Mouse (Mus musculus) neural tube, embryonic 11.5 days (tissue): ENCODE data around the gene Ghrhr. TPM values are rescaled to one million over a fixed set of nuclear protein-coding genes. Genes with fewer than 3 reads are reported as not detected.

Experiments
- ATAC-seq: fragments of 200-750 bp; cut with Nextera tagmentation; 2 replicates; pipeline ENCODE4 v1.8.0; 2017; ENCODE audit warnings: moderate number of reproducible peaks, mild to moderate bottlenecking, moderate TSS enrichment, moderate library complexity; ENCODE audit not compliant: insufficient read depth, low FRiP score, low TSS enrichment
- DNase-seq: peaks from one replicate; pipeline ENCODE4 v3.0.0-alpha.2; 2015; ENCODE audit warnings: low spot score
- H3K27ac ChIP-seq: fragments of 300-500 bp; sonication (generic); 2 replicates; pipeline ENCODE4 v1.5.1; 2014; ENCODE audit warnings: low read depth, mild to moderate bottlenecking, low read length
- H3K27me3 ChIP-seq: fragments of 300-500 bp; sonication (generic); 2 replicates; pipeline ENCODE4 v1.6.1; 2014; ENCODE audit warnings: mild to moderate bottlenecking, low read length, mixed read lengths; ENCODE audit not compliant: control insufficient read depth, insufficient read depth
- H3K36me3 ChIP-seq: fragments of 300-500 bp; sonication (generic); 2 replicates; pipeline ENCODE4 v1.6.1; 2014; ENCODE audit warnings: mild to moderate bottlenecking, low read length, moderate library complexity, mixed read lengths; ENCODE audit not compliant: control insufficient read depth, insufficient read depth
- H3K4me1 ChIP-seq: fragments of 300-500 bp; sonication (generic); 2 replicates; pipeline ENCODE4 v1.6.1; 2014; ENCODE audit warnings: low read length, mixed read lengths; ENCODE audit not compliant: control insufficient read depth, insufficient read depth
- H3K4me2 ChIP-seq: fragments of 300-500 bp; sonication (generic); 2 replicates; pipeline ENCODE4 v1.6.1; 2014; ENCODE audit warnings: low read depth, mild to moderate bottlenecking, moderate library complexity
- H3K4me3 ChIP-seq: fragments of 300-500 bp; sonication (generic); 2 replicates; pipeline ENCODE4 v1.5.1; 2014; ENCODE audit warnings: low read depth, low read length
- H3K9ac ChIP-seq: fragments of 300-500 bp; sonication (generic); 2 replicates; pipeline ENCODE4 v1.6.1; 2014; ENCODE audit warnings: mild to moderate bottlenecking, low read length
- H3K9me3 ChIP-seq: fragments of 300-500 bp; sonication (generic); 2 replicates; pipeline ENCODE4 v1.6.1; 2016; ENCODE audit warnings: low read length; ENCODE audit not compliant: control insufficient read depth
- WGBS: fragments of 180-500 bp; shearing (Covaris S2); extraction: QIAGEN DNeasy Blood & Tissue Kit; methylation state at CpG from one replicate; pipeline ENCODE4 v1.1.7; 2014; 5-methylcytosine and 5-hydroxymethylcytosine counted together
- polyA plus RNA-seq: library from polyadenylated mRNA; unstranded; fragments of >200 nt; fragmentation: Nextera tagmentation; extraction: Ambion mirVana; gene quantifications from 2 replicates; pipeline ENCODE4 v1.2.1, GENCODE M21; 2014

Gene Ghrhr
- polyA plus RNA-seq, 1 experiment from 2014 or later = not detected

DNA sequence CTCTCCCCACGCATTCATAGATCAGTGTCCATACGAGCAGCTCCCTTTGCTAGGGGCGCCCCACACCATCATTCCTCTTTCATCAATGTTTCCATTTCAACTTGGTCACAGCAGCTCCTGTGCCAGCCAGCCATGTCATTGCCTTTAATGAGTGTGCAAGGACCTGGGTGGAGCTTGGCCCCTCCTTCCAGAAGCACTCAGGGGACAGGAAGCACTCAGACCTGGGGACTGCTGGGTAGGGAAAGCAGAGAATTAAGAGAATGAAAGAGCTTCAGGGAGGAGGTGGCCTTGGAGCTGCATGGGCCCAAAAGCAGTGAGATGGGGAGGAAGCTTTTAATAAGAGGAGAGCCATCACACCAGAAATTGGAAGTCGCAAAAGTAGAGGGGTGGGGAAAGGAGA lies 5.9 kb downstream of the Ghrhr start:
- H3K9me3 ChIP-seq = no peaks in the 10 kb centered on the region
- no peaks in the 10 kb centered on the region for H3K27me3 ChIP-seq
- 88% methylated on average over 4 of the region's 4 CpGs for WGBS
- no peak overlapping the region for H3K4me2 ChIP-seq
- no peaks in the 10 kb centered on the region for H3K4me1 ChIP-seq
- ATAC-seq = no peak
- no peaks in the 10 kb centered on the region for H3K36me3 ChIP-seq
- no peak overlapping the region for H3K9ac ChIP-seq
- no peak overlapping the region for H3K4me3 ChIP-seq
- no peak for DNase-seq
- no peak overlapping the region for H3K27ac ChIP-seq

- no peak overlapping the region for H3K9ac ChIP-seq
- H3K27ac ChIP-seq = no peak overlapping the region
- ATAC-seq (no peak), DNase-seq (peak; percentile 46)
- no peaks in the 10 kb centered on the region for H3K27me3 ChIP-seq
- no peaks in the 10 kb centered on the region for H3K36me3 ChIP-seq
- 14% methylated on average over 1 of the region's 1 CpGs for WGBS
- H3K9me3 ChIP-seq = no peaks in the 10 kb centered on the region
- no peak overlapping the region for H3K4me2 ChIP-seq
- no peaks in the 10 kb centered on the region for H3K4me1 ChIP-seq
- H3K4me3 ChIP-seq = no peak overlapping the region
Measured at GRCm38 (mm10) chr6:55383897-55384296, 7.8 kb downstream of the Ghrhr start.

DNA sequence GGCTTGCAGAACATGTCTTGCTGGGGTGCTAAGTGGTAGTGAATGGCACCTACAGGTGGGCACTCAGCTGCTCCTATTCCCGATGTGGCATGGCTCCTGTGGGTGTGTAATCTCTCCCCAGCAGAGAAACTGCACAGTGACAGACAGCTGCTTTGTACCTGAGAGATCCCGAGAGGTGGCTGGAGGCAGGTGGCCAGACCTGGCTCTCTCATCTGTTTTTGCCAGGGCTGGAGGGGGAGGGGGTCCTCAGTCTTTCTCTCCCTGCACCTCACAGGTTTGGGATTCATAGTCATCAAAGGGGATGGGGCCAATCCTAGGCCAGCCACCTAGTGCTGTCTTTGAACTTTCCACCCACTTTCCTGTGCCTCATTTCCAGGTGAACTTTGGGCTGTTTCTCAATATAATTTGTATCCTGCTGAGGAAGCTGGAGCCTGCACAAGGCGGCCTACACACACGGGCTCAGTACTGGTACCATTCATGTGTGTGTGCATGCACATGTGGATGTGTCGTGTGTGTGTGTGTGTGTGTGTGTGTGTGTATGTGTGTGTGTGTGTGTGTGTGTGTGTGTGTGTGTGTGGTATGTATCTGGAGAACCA lies 8.4 kb downstream of the Ghrhr start:
- 75% methylated on average over 5 of the region's 5 CpGs for WGBS
- H3K27ac ChIP-seq = no peak overlapping the region
- H3K4me3 ChIP-seq = no peak overlapping the region
- H3K9ac ChIP-seq = no peak overlapping the region
- H3K9me3 ChIP-seq = no peaks in the 10 kb centered on the region
- no peak for ATAC-seq
- no peak for DNase-seq
- H3K4me1 ChIP-seq = no peaks in the 10 kb centered on the region
- H3K36me3 ChIP-seq = no peaks in the 10 kb centered on the region
- H3K4me2 ChIP-seq = no peak overlapping the region
- no peaks in the 10 kb centered on the region for H3K27me3 ChIP-seq

GRCm38 (mm10) chr6:55388546-55389169 lies 12.6 kb downstream of the Ghrhr start:
- Histone ChIP-seq H3K36me3 (no peaks in the 10 kb centered on the region), H3K9ac (no peak overlapping the region), H3K27ac (no peak overlapping the region), H3K9me3 (no peaks in the 10 kb centered on the region), H3K4me3 (no peak overlapping the region), H3K27me3 (no peaks in the 10 kb centered on the region), H3K4me1 (peaks cover 7% of the 10 kb centered on the region), H3K4me2 (no peak overlapping the region)
- WGBS = 35% methylated on average over 12 of the region's 12 CpGs
- ATAC-seq (peak; percentile 45), DNase-seq (peak; percentile 33)

- WGBS = 74% methylated on average over 5 of the region's 5 CpGs
- no peaks in the 10 kb centered on the region for H3K9me3 ChIP-seq
- H3K9ac ChIP-seq = no peak overlapping the region
- no peaks in the 10 kb centered on the region for H3K27me3 ChIP-seq
- no peak overlapping the region for H3K4me2 ChIP-seq
- H3K36me3 ChIP-seq = no peaks in the 10 kb centered on the region
- no peak overlapping the region for H3K27ac ChIP-seq
- DNase-seq (no peak), ATAC-seq (no peak)
- no peak overlapping the region for H3K4me3 ChIP-seq
- H3K4me1 ChIP-seq = peaks cover 7% of the 10 kb centered on the region
Measured at GRCm38 (mm10) chr6:55389321-55389720, 13.2 kb downstream of the Ghrhr start.

DNA sequence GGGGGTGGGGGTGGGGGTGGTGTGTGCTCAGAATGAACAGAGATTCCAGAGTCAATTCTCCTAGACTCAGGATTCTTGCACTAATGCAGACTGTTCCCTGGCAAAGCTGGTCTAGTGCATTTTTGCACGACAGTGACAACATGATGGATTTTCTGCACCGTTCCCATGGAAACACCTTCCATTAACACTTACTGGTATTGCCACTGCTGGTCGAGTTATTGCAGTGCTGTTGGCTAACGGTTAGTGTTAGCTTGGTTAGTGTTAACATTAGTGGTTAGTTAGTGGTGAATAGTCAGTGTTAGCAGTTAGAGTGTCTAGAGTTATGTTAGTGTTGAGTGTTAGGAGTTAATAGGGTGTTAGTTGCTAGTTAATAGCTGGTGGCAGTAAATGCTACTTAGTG lies 15.7 kb downstream of the Ghrhr start:
- Histone ChIP-seq H3K27ac (no peak overlapping the region), H3K4me1 (peaks cover 7% of the 10 kb centered on the region), H3K36me3 (no peaks in the 10 kb centered on the region), H3K27me3 (no peaks in the 10 kb centered on the region), H3K4me2 (no peak overlapping the region), H3K9ac (no peak overlapping the region), H3K9me3 (no peaks in the 10 kb centered on the region), H3K4me3 (no peak overlapping the region)
- peak; percentile 79 for ATAC-seq
- peak; percentile 70 for DNase-seq
- WGBS = 18% methylated on average over 4 of the region's 4 CpGs

GRCm38 (mm10) chr6:55392453-55392852 lies 16.4 kb downstream of the Ghrhr start:
- Histone ChIP-seq H3K4me3 (no peak overlapping the region), H3K9me3 (no peaks in the 10 kb centered on the region), H3K4me1 (peaks cover 7% of the 10 kb centered on the region), H3K9ac (no peak overlapping the region), H3K27ac (no peak overlapping the region), H3K4me2 (no peak overlapping the region), H3K36me3 (no peaks in the 10 kb centered on the region), H3K27me3 (no peaks in the 10 kb centered on the region)
- WGBS = 12% methylated on average over 4 of the region's 4 CpGs
- DNase-seq (peak; percentile 85), ATAC-seq (peak; percentile 22; the same call in 1 of the 2 replicates)

- Histone ChIP-seq H3K9ac (no peak overlapping the region), H3K27ac (no peak overlapping the region), H3K9me3 (no peaks in the 10 kb centered on the region), H3K4me2 (no peak overlapping the region), H3K4me1 (peaks cover 7% of the 10 kb centered on the region), H3K27me3 (no peaks in the 10 kb centered on the region), H3K36me3 (no peaks in the 10 kb centered on the region), H3K4me3 (no peak overlapping the region)
- no peak for DNase-seq
- ATAC-seq = no peak
- 82% methylated on average over 10 of the region's 10 CpGs for WGBS
Measured at GRCm38 (mm10) chr6:55394854-55395253, 18.8 kb downstream of the Ghrhr start.

GRCm38 (mm10) chr6:55396176-55396575 lies 20.1 kb downstream of the Ghrhr start:
- Histone ChIP-seq H3K27ac (no peak overlapping the region), H3K36me3 (no peaks in the 10 kb centered on the region), H3K4me2 (no peak overlapping the region), H3K4me3 (no peak overlapping the region), H3K4me1 (peaks cover 7% of the 10 kb centered on the region), H3K27me3 (no peaks in the 10 kb centered on the region), H3K9me3 (no peaks in the 10 kb centered on the region), H3K9ac (no peak overlapping the region)
- DNase-seq (no peak), ATAC-seq (no peak)
- whole genome bisulfite sequencing = 62% methylated on average over 3 of the region's 3 CpGs
